Mouse (Mus musculus) stomach, postnatal 0 days (tissue): Measurements from ENCODE around the gene Dlg2. TPM values are rescaled to one million over a fixed set of nuclear protein-coding genes. Genes with fewer than 3 reads are reported as not detected.

Experiments
- ATAC-seq: fragments of 200-750 bp; cut with Nextera tagmentation; 2 replicates; pipeline ENCODE4 v1.8.0; 2017; ENCODE audit not compliant: low FRiP score, low TSS enrichment
- DNase-seq: peaks from one replicate; pipeline ENCODE4 v3.0.0-alpha.2; 2016; ENCODE audit warnings: low spot score
- H3K27ac ChIP-seq: fragments of 300-500 bp; sonication (generic); replicated peaks from 2 replicates; pipeline ENCODE4 v1.5.1; 2014; ENCODE audit warnings: mild to moderate bottlenecking, control low read depth
- H3K27me3 ChIP-seq: fragments of 300-500 bp; sonication (generic); 2 replicates; pipeline ENCODE4 v1.6.1; 2014; ENCODE audit warnings: low read length; ENCODE audit not compliant: control insufficient read depth, insufficient read depth
- H3K36me3 ChIP-seq: fragments of 300-500 bp; sonication (generic); 2 replicates; pipeline ENCODE4 v1.6.1; 2014; ENCODE audit warnings: low read length, mixed read lengths; ENCODE audit not compliant: control insufficient read depth, insufficient read depth
- H3K4me1 ChIP-seq: fragments of 300-500 bp; sonication (generic); replicated peaks from 2 replicates; pipeline ENCODE4 v1.6.1; 2014; ENCODE audit warnings: antibody characterized with exemption; ENCODE audit not compliant: control insufficient read depth, insufficient read depth
- H3K4me2 ChIP-seq: fragments of 300-500 bp; sonication (generic); replicated peaks from 2 replicates; pipeline ENCODE4 v1.6.1; 2014; ENCODE audit warnings: low read depth, mild to moderate bottlenecking, control low read depth, moderate library complexity
- H3K4me3 ChIP-seq: fragments of 300-500 bp; sonication (generic); 2 replicates; pipeline ENCODE4 v1.5.1; 2014; ENCODE audit warnings: low read depth, low read length, control low read depth
- H3K9ac ChIP-seq: fragments of 300-500 bp; sonication (generic); 2 replicates; pipeline ENCODE4 v1.6.1; 2014; ENCODE audit warnings: mild to moderate bottlenecking, low read length, control low read depth, mixed read lengths
- H3K9me3 ChIP-seq: fragments of 300-500 bp; sonication (generic); 2 replicates; pipeline ENCODE4 v1.6.1; 2016; ENCODE audit warnings: low read length; ENCODE audit not compliant: control insufficient read depth
- CTCF ChIP-seq: IDR thresholded peaks from 2 replicates; pipeline ENCODE4 v1.5.1; 2016; ENCODE audit warnings: antibody characterized with exemption, low read depth, mild to moderate bottlenecking, moderate library complexity
- EP300 ChIP-seq: optimal IDR thresholded peaks from 2 replicates; pipeline ENCODE3; 2016; ENCODE audit warnings: antibody characterized with exemption
- WGBS: fragments of 180-500 bp; shearing (Covaris S2); extraction: QIAGEN DNeasy Blood & Tissue Kit; methylation state at CpG from one replicate; pipeline ENCODE4 v1.1.7; 2014; 5-methylcytosine and 5-hydroxymethylcytosine counted together
- polyA plus RNA-seq: library from polyadenylated mRNA; unstranded; fragments of >200 nt; fragmentation: Nextera tagmentation; extraction: Ambion mirVana; gene quantifications from 2 replicates; pipeline ENCODE4 v1.2.1, GENCODE M21; 2015

The Dlg2 gene
- polyA plus RNA-seq, 1 experiment from 2014 or later, result 12.8 TPM

DNA sequence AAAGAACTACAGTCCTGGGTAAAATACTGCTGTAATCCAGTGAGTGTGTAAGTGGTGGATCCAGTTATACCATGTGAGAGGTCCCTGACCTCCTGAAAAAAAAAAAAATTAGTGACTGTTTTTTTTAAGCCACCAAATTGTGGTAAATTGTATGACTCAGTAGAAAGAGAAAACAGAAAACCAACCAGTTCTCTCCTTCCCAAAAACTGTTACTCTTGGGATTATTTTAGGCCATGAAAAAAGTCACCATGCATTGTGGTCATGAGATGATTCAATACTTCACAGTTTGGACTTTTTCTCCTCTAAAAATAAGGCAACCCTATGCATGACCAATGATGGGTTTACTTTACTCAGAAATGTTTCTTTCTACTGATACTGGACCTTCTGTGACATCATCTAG, 1291.2 kb downstream of the Dlg2 start:
- Histone ChIP-seq H3K36me3 (no peaks in the 10 kb centered on the region), H3K4me3 (no peak overlapping the region), H3K4me2 (no peak overlapping the region), H3K4me1 (no peaks in the 10 kb centered on the region), H3K9me3 (no peaks in the 10 kb centered on the region), H3K9ac (no peak overlapping the region), H3K27ac (no peak overlapping the region), H3K27me3 (no peaks in the 10 kb centered on the region)
- ATAC-seq (no peak), DNase-seq (no peak)
- TF ChIP-seq EP300, result no peak
- TF ChIP-seq CTCF, result no peak

DNA sequence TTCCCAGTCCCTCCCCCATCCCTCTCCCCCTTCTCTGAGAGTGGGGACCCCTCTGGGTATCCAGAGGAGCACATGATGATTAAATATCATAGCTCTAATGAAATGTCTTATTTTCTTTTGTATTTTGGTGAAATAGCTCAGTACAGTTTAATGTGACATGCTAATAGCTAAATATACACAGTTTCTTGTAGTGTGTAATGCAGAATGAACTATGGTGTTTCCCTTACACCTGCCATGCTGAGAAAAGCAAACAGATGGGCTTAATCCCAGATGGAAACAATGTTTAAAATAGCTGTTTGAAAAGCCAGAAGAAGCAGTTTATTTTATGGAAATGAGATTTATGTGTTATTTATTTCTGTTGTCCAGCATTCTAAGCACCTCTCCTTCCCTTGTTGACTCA, 1302.2 kb downstream of the Dlg2 start:
- Histone ChIP-seq H3K9me3 (no peaks in the 10 kb centered on the region), H3K4me1 (no peaks in the 10 kb centered on the region), H3K27ac (no peak overlapping the region), H3K9ac (no peak overlapping the region), H3K27me3 (no peaks in the 10 kb centered on the region), H3K4me3 (no peak overlapping the region), H3K36me3 (no peaks in the 10 kb centered on the region), H3K4me2 (no peak overlapping the region)
- ATAC-seq (no peak), DNase-seq (no peak)
- TF ChIP-seq CTCF (no peak), EP300 (no peak)

DNA sequence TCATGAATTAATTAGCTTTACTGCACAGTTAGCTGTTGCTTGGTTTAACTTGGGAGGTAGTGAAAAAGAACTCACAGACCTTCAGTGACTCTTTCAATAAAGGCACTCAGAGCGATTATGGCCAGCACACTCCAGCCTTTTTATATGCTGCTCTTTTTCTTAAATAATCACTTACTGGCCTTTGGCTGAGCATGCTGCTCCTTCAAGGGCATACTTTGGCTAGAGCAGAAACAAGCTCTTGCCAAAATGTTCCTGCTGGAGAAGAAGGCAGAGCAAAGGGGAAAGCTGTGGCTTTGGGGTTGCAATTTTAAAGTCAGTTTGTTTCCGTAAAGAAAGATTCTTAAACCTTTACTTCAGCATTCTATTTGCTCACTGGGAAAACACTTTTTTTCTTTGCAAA, 1308.1 kb downstream of the Dlg2 start:
- 63% methylated on average over 2 of the region's 2 CpGs for WGBS
- no peak overlapping the region for H3K4me3 ChIP-seq
- no peak overlapping the region for H3K4me2 ChIP-seq
- no peak overlapping the region for H3K27ac ChIP-seq
- H3K4me1 ChIP-seq, result no peaks in the 10 kb centered on the region
- H3K9me3 ChIP-seq, result no peaks in the 10 kb centered on the region
- no peak for ATAC-seq
- no peak overlapping the region for H3K9ac ChIP-seq
- H3K27me3 ChIP-seq, result no peaks in the 10 kb centered on the region
- TF ChIP-seq CTCF (no peak), EP300 (no peak)
- no peaks in the 10 kb centered on the region for H3K36me3 ChIP-seq
- no peak for DNase-seq

DNA sequence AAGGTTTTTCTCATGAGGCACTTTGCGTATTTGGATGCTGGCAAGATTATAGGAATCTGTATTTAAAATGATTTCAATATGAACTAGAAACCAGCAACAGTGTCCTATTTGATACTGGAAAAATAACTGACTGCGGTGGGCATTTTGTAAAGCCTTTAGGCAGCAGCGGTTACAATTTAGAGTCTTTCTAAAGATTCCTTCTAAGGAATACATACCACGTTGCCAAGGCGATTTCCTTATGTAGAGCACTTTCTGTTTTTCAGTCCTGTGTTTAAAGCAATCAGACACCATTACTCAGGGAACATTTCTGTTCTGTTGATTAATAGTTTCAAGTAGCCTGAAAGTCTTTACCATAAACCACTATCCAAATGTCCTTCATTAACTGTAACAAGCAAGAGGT, 1309.0 kb downstream of the Dlg2 start:
- no peaks in the 10 kb centered on the region for H3K4me1 ChIP-seq
- no peak overlapping the region for H3K4me3 ChIP-seq
- no peaks in the 10 kb centered on the region for H3K27me3 ChIP-seq
- TF ChIP-seq EP300, result no peak
- TF ChIP-seq CTCF, result no peak
- no peak overlapping the region for H3K4me2 ChIP-seq
- H3K36me3 ChIP-seq, result no peaks in the 10 kb centered on the region
- no peak overlapping the region for H3K9ac ChIP-seq
- DNase-seq, result no peak
- WGBS, result 64% methylated on average over 5 of the region's 5 CpGs
- no peak for ATAC-seq
- H3K9me3 ChIP-seq, result no peaks in the 10 kb centered on the region
- H3K27ac ChIP-seq, result no peak overlapping the region

DNA sequence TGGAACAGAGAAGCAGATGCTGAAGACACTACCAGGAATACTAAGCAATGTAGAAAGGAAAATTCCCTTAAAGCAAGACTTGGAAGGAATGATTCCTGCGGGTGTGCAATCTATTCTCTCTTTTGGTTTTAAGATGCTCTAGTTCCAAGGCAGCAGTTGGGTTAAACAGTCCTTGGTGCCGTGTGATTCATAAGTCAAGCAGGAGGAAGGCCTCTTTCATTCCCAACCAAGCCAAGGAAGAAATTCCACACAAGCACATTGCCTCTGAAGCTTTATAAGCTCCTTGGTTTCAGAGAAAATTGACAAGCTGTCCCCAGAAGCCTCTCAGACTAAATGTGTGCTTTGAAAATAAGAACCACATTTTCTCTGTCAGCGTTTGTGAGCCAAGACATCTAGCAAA, 1309.4 kb downstream of the Dlg2 start:
- no peak overlapping the region for H3K4me2 ChIP-seq
- no peak overlapping the region for H3K27ac ChIP-seq
- H3K4me1 ChIP-seq, result no peaks in the 10 kb centered on the region
- no peaks in the 10 kb centered on the region for H3K27me3 ChIP-seq
- H3K9ac ChIP-seq, result no peak overlapping the region
- no peaks in the 10 kb centered on the region for H3K36me3 ChIP-seq
- TF ChIP-seq CTCF (no peak), EP300 (no peak)
- H3K4me3 ChIP-seq, result no peak overlapping the region
- 40% methylated on average over 3 of the region's 3 CpGs for WGBS
- H3K9me3 ChIP-seq, result no peaks in the 10 kb centered on the region
- no peak for ATAC-seq
- no peak for DNase-seq

DNA sequence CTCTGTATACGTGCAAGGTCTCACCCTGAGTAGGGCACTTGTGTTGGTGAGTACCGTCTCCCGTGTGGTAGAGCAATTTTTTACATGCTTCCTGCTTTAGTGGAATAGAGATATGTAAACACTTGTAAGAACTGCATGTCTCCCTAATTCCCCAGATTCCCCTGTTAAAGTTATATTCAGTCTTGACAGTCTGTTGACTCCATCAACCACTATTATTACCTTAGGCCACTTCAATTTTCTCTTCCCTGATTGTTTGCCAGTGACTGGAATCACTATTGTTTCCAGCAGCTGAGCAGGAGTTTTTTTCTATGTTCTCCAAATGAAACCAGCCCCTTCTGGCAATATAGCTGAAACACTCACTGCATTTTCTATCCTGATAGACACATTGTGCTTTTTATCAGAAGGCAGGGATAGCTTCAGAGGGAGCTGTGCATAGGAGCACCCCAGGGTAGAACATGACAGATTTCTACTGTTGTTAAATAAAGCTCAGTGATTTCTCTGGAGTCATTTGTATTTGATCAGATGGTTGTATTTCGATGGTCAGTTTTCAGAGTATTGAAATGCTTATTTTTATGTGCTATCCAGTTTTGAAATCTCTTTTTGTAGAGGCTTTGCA, 1314.6 kb downstream of the Dlg2 start:
- WGBS, result 44% methylated on average over 4 of the region's 4 CpGs
- Histone ChIP-seq H3K9ac (no peak overlapping the region), H3K9me3 (no peaks in the 10 kb centered on the region), H3K36me3 (no peaks in the 10 kb centered on the region), H3K4me3 (no peak overlapping the region), H3K27ac (no peak overlapping the region), H3K4me1 (no peaks in the 10 kb centered on the region), H3K27me3 (no peaks in the 10 kb centered on the region), H3K4me2 (no peak overlapping the region)
- ATAC-seq, result no peak
- TF ChIP-seq CTCF (no peak), EP300 (no peak)
- DNase-seq, result no peak
